Mouse (Mus musculus) neural tube, embryonic 10.5 days (tissue): ENCODE measurements at regions not wholly inside any gene's neighbourhood (a gene's known extent, or its start where the extent isn't known, plus 50 kb on each side); places are given as distances from the start of the nearest gene placed in this dataset.

Experiments used
- DNase-seq: peaks from one replicate; pipeline ENCODE4 v3.0.0-alpha.2; 2017; ENCODE audit warnings: low spot score; ENCODE audit errors: extremely low spot score

DNA sequence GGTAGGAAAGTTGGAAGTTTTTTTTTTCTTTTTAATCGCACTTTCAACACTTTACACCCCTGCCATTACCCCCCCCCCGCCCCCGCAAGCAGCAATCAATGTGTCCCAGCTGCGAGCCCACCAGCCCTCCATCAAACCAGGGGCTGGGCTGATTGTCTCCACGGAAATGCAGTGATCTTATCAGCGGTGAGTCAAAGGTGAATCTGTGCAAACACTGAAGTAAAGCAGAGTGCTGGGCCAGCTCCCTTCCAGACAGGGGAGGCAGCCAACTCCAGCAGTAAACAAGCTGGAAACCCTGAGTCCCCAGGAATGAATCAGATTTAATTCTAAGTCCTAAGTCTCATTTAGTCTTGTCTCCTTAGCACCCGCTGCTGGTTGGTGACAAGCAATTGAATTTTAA lies 234.3 kb upstream of the Gpc5 start:
- peak; percentile 60 for DNase-seq

GRCm38 (mm10) chr14:114863585-114863984 lies 228.4 kb upstream of the Gpc5 start:
- DNase-seq, result no peak

GRCm38 (mm10) chr14:114864102-114864501 lies 227.9 kb upstream of the Gpc5 start:
- no peak for DNase-seq

- DNase-seq, result no peak
Observed at GRCm38 (mm10) chr14:114869233-114869632, 222.8 kb upstream of the Gpc5 start.

DNA sequence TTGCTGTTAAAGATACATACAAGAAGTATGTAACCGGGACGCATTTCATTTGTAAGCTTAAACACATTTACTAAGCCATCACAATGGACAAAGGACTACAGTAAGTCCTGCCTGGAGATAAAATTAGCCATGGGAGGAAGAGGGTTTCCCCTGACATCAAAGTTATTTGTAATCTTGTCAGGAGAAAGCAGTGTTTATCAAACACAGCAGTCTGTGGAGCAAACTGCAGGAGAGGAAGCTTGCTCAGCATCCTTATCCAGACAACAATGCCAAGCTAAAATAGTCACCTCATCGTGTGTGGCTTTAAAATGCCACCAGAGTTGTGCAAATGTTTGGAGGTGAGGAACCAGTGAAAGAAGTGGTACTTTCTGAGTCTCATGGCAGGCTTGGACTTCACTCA lies 216.9 kb upstream of the Gpc5 start:
- no peak for DNase-seq

GRCm38 (mm10) chr14:114876427-114876826 lies 215.6 kb upstream of the Gpc5 start:
- DNase-seq, result peak; percentile 54

DNA sequence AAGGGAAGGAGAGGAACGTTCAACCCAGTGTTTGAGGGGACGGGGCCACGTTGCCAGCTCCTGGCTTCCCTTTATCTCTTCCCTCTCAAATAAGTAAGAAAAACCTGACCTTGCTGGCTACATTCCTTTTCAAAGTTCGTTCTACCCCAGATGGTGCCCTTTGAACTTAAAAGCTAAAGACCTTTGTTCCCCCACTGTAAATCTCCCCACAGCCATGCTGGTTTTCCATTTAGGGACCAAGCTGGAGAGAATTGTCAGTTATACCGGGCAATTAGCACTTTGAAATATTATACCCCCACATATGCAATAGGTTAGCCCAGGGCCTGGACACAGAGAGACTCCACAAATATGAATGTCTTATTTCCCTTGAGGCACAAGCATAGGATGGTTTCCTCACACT lies 214.5 kb upstream of the Gpc5 start:
- peak; percentile 54 for DNase-seq

- DNase-seq, result no peak
Observed at GRCm38 (mm10) chr14:114880291-114880690, 211.7 kb upstream of the Gpc5 start.

- DNase-seq, result no peak
Observed at GRCm38 (mm10) chr14:114904109-114904508, 187.9 kb upstream of the Gpc5 start.

GRCm38 (mm10) chr14:114912271-114912670 lies 179.7 kb upstream of the Gpc5 start:
- no peak for DNase-seq

GRCm38 (mm10) chr14:114913238-114913637 lies 178.8 kb upstream of the Gpc5 start:
- peak; percentile 41 for DNase-seq

DNA sequence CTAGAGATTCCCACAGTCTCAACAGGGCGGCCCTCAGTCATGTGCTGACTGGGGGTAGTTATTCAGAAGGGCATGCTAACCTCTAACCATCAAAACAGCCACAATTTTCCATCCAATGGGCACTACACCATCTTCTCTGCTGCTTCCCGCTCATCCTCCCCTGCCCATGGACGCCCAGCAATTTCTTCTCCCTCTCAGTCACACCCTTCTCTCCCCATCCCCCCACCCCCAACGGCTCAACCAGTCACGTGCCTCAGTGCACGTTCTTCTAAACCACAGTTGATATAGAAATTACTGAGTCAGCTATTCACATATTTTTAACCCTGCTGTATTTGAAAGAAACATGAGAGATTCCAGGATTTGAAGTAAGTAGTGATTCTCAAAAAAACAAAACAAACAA lies 146.3 kb upstream of the Gpc5 start:
- no peak for DNase-seq

DNA sequence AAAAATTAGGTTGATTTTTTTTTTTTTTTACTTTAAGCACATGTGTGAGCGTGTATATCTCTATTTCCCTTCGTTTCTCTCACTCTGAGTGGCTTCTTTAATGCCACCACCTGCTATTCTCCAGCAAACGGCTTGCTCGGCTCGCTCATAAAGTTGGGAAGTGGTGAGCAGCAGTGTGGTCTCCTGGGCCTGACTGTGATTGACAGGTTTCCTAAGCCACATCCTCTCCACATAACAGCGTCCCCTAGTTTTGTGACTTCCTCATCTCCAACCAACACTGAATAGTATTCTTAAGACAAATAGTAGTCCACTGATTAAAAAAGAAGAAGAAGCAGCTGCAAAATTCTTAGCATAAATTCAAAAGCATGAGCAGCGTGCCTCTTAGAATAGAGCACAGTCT lies 145.7 kb upstream of the Gpc5 start:
- no peak for DNase-seq

DNA sequence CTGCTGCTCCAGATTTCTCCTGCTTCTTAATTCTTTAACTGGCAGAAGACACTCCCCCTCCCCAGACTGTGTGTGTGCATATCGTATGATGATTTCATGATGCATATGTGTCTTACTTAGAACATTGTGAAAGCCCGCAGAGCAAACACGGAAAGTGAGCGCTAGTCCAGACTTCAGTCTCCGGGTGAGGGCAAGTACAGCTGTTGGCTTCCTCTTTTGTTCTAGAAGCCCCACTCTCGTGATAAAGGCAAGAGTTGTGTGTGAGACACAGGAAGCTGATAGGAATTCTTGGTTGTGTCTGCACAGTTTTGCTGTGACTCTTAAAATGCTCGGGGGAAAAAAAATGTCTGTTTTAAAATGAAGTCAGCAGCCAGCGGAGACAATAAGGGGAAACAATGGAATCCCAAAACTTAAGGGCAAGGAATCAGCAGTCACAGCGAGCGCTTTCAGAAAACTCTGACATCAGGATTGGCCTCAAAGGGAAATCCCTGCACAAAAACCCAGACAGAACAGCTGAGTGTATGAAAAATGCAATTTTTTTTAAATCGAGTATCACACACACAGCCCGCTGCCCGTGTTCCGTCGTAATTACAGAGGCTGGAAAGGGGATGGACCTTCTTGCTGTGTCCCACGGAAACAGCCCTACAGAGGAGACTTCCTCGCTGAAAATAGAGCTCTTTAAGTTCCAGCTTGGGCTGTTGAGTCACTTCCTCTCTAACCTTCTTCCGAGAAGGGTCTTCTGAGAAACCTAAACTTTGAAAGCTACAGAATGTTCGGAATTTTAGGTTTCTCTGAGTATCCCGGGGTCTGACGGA lies 143.5 kb upstream of the Gpc5 start:
- DNase-seq, result peak; percentile 31

- no peak for DNase-seq
Observed at GRCm38 (mm10) chr14:114949156-114949496, 142.9 kb upstream of the Gpc5 start.

DNA sequence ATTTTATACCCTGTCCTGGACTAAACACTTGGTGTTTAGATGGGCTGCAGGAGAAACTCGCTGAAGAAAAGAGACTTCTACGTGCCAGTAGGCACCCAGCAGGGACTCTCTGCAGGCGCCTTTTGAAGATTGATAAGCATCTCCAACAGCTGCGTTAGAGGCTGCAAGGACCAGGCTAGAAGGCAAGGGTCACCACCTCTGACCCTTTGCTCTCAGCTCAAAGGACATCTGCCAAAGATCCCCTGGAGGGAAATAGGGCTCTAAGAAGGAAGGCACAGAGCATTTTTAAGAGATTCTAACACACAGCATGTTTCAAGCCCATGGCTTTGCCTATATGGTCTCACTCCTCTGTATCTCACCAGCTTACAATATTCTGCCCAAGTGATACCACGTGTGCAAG lies 139.7 kb upstream of the Gpc5 start:
- DNase-seq, result peak; percentile 77

DNA sequence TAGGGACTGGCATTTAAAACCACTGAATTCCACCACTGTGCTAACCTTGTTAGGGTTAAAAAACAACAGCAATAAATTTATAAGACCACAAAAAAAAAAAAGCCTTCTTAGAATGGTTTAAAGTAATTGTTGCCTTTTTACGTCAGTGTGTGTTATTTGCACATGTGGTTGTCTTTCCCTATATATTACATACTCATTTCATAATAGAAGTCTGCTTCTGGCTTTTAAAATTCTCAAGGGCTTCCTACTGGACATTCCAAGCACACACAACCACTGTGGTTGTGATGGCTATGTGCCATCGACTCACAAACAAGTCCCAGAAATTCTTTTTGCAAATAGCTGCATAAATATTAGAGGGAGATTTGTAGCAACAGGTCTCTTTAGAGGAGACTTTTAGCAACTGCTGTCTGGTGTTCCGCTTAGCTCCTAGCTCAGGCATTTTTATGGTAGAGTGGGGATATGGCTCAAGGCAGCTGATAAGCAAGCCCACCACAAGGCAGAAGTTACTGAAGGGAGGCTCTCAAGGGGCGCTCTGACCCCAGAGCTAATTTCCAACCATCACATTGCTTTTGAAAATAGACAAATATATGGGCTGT lies 138.8 kb upstream of the Gpc5 start:
- DNase-seq, result peak; percentile 30

DNA sequence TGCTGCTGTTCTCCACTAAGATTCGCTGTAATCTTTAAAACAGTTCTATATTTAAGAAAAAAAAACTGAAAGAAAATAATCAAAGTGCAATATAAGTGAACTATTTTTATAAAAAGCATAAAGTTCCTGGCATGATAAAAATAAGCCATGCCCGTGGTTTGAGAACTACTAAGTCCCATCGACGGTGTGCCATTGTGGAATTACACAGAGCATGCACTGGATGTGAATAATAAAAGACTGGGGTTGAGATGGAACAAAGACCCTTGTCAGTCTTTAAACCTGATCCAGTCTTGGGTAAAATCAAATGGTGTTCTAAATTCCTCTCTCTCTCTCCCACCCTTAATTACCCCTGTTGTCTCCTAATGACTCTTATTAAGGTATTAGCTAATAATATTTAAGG lies 137.7 kb upstream of the Gpc5 start:
- no peak for DNase-seq

GRCm38 (mm10) chr14:114955572-114955971 lies 136.4 kb upstream of the Gpc5 start:
- DNase-seq, result no peak

GRCm38 (mm10) chr14:114960273-114960672 lies 131.7 kb upstream of the Gpc5 start:
- no peak for DNase-seq

DNA sequence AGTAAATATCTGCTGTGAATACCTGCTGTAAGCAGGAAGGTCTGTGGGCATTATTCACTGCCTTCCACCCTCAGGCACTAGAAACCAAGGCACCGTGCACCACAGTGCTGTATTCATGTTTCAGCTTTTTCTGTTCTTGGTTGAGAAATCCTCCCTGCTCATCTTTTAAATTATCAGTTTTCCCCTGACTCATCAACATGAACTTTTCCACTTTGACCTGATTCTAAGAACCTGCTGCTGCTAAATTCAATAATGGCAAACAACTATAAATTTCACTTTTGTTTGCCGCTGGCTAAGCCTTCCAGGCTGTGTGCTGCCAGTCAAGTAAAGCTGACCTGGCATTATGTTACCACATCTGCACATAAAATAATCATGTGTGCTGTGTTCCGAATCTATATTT lies 126.1 kb upstream of the Gpc5 start:
- no peak for DNase-seq

DNA sequence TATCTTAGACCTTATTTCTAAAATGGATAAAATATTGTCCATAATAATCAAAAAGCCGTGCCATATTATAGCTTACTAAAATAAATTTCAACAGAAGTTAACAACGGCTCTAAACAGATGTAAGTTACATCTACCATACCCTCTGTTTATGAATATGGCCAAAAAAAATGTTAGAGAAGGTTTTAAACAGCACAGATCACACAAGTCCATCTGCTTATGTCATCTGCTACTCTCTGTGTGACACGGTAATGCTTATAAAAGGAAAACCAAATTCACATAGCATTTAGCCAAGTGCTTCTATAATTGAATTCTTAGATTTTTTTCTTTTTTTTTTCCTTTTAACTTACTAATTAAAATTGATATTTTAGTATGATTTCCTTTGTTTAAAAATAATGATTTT lies 123.0 kb upstream of the Gpc5 start:
- DNase-seq, result no peak

- no peak for DNase-seq
Observed at GRCm38 (mm10) chr14:114981120-114981519, 110.9 kb upstream of the Gpc5 start.
